Mouse (Mus musculus) embryo, embryonic 10.5 days (tissue): ENCODE results near the gene Tsn.
A peak's percentile ranks its signal among the peaks of the same experiment; 100 is the strongest.

Source experiments
- DNase-seq: peaks from one replicate; pipeline ENCODE4 v3.0.0-alpha.2; 2015; ENCODE audit warnings: low spot score

Gene Tsn

DNA sequence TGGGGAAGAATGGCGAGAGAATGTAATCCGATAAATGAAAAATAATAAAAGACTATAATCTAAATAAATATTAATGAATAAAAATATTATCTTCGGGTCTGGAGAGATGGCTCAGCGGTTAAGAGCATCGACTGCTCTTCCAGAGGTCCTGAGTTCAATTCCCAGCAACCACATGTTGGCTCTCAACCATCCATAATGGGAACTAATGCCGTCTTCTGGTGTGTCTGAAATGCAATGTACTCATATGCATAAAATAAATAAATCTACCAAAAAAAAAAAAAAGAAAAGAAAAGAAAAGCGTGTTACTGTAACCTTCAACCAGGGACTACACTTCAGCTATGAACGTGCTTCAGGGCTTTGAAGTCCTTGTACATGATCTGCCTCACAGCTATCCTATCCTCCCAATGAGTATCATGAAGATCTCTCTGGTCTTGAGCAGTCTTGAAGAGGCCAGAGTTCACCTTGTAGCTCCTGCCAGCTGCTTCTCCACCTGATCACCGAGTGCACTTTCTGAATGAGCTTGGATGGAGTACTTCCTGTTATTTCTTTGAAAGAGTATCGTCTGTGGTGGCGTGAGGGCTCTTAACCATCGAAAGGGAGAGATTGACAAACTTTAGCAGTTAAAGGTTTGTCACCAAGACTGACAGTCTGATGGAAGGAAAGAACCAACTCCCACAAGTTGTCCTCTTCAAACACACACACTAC is at the start of gene Tsn:
Gene Tsn (minus strand): TSS at position 118 of the 705 bp plus-strand sequence.
- peak; percentile 8 for DNase-seq

DNA sequence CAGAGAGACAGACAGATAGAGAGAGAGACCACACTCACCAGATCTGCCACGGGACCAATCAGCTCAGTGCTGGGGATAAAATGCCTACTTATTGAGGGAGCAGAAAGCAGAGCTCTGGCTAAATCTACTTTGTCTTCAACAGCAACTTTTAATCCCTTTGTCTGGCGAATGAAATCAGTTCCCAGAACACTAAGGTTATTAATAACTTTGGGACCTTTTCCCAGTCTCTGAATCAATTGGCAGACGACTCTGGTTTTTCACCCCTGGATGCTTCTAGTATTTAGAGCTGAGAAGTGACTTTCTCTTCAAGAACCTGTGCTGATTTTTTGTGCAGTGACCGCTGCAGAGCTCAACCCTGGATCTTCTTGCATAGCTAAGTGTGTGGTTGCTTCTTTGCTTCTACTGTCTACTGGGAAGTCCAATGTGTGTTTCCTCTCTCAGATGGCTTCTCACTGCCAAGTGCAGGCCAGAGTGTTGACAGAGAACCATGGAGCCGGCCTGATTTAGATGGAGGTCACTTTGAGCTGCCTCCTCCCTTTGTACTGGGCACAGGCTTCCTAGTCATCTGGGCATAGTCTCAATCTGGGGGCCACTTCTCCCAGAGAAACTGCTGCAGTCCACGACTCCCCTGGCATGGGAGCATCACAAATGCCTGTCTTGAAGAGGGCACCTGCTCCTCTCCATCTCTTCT is 47.7 kb upstream of the Tsn start:
- DNase-seq = no peak

GRCm38 (mm10) chr1:118349922-118350321 is 38.4 kb upstream of the Tsn start:
- no peak for DNase-seq

- peak; percentile 29 for DNase-seq
Measured at GRCm38 (mm10) chr1:118343649-118344435, 32.3 kb upstream of the Tsn start.

DNA sequence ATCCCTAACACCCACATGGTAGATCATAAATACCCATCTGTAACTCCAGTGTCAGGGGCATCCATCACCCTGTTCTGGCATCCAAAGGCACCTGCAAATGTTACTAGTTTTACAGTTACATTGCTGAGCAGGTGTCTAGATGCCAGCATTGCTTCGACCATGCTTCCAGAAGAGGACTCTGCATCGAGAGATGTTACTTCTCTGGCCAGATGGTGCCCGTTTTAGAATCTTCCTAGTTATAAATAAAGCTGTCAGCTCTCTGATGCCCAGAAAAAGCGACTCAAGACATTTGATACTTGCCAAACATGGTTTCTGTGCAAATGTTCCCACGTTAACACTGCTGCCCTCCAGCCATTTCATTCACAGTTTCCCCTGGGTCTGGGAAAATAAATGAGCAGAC is 26.4 kb upstream of the Tsn start:
- no peak for DNase-seq

- no peak for DNase-seq
Measured at GRCm38 (mm10) chr1:118335847-118336246, 24.3 kb upstream of the Tsn start.

DNA sequence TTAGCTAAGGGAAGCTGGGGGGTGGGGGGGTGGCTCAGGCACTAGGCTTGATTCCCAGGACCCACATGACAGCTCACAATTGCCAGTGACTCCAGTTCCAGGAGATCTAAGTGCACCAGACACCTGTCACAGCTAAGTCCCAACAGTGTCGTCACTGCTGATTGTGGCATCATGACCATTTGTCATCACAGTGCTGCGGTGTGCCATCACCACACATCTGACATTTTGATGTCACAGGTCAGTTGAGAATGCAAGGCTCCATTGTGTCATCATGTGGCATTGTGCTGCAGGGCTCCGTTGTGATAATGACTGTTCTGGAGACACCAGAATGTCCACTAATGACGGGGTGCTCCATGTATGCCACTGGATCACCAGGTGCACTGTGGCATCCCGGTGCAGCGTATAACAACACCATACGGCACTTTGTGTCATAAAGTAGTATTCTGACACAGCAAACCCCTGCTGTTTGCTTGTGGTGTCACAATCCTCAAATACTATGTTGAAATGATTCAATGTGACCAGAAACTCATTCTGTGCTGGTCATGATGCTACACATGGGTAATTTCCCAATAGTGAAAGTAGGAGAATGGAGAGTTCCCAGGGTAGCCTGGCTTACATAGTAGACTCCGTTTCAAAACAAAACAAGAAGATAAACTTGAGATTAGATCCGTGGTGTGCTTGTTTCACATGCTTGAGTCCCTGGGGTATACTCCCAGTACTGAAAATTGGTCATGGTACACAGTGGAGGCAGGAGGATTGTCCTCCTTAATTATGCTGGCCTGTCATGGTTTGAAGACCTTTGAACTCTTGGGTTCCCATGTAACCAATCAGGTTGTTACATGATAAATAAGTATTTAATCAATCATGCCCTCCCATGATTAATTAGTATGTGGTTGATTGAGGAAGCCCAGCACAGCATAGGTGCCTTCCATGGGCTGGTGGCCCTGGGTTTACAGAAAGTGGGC is 23.5 kb upstream of the Tsn start:
- DNase-seq = no peak

DNA sequence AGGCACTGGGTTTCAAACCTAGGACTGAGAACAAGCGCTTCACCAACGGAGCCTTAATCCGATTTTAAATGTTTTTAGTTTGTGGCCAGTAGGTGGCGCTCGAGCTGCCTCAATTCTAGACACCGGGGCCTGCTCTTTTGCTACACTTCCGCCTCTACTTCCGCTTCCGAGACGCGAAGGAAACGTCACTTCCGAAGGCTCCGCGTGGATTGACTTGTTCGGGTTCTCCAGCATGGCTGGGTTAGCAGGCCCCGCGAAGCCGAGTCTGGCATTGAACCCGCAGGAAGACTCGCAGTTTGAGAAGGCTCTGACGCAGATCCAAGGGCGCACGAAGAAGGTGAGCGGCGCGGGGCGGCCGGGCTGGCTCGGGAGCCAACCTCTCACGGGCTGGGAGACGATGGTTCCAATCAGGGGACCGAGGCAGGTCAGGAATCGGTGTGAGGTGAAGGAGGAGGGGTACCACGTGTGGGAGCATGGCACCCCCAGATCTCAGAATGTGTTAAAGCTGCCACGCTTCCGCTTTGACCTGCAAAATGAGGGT is 10.2 kb upstream of the Tsn start, which contains the start of gene Nifk:
Gene Nifk (plus strand): TSS at position 179 of the 541 bp plus-strand sequence.
- peak; percentile 99 for DNase-seq

DNA sequence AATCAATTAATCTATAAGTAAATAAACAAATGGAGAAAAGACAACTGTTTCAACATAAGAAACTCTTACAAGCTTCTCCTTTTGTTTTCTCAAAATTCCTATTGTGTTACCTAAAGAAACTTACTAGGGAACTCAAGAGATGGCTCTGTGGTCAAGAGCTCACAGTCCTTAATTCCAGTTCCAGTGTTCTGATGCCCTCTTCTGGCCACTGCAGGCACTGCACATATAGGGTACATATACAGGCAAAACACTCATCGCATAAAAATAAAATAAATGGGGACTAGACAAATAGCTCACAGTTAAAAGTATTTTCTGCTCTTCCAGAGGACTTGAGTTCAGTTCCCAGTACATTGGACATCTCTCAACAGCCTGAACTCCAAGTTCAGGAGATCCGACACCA is 9.2 kb upstream of the Tsn start:
- DNase-seq = peak; percentile 46

- peak; percentile 94 for DNase-seq
Measured at GRCm38 (mm10) chr1:118310780-118311621, 538 bp downstream of the Tsn start.

DNA sequence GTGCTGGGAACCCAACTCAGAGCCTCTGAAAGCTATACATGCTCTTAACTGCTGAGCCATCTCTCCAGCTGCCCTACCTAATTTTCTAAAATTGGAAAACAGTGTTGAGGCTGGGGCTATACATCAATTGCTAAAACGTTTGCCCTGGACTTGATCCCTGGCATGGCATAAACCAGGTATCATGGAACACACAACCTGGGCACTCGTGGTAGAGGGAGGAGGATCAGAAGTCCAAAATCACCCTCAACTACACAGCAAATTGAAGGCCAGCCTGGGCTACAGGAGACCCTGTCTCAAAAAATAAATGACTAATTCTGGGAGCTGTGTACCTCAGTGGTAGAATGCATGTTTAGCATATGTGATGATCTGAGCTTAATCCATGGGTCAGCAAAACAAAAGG is 13.8 kb downstream of the Tsn start:
- DNase-seq = no peak

DNA sequence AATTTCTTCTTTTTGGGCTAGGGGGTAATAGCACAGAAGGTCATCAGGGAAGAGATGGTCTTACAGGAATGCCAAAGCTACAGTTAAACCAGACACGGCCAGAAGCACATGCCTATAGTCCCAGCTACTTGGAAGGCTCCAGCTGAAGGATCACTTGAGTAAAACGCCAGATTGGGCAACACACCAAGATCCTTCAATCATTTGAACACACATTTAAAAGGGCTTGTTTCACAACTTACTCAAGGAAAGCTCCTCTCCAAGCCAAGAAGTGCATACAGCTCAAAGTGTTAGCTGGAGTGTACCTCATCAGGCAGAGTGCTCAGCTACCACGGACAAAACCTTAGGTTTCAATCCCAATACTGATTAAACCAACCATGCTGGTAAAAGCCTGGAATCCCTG is 14.9 kb downstream of the Tsn start:
- no peak for DNase-seq

GRCm38 (mm10) chr1:118294826-118295225 is 16.7 kb downstream of the Tsn start:
- no peak for DNase-seq

DNA sequence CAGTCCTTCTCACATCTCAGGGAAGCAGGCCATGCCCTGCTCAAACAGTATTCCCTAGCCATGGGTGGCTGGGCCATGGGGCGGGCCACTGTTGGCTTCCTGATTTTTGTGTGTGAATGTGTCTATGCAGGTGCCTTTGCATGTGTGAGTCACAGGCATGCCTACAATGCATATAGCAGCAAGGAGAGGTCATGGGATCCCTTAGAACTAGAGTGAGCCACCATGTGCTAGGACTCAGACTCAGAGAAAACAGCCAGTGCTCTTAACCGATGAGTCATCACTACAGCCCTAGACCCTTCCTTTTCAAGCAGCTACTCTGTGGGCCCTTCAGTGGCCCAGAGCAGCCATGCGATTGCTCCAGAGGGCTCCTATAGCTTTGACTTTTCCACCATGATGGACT is 17.3 kb downstream of the Tsn start:
- no peak for DNase-seq

DNA sequence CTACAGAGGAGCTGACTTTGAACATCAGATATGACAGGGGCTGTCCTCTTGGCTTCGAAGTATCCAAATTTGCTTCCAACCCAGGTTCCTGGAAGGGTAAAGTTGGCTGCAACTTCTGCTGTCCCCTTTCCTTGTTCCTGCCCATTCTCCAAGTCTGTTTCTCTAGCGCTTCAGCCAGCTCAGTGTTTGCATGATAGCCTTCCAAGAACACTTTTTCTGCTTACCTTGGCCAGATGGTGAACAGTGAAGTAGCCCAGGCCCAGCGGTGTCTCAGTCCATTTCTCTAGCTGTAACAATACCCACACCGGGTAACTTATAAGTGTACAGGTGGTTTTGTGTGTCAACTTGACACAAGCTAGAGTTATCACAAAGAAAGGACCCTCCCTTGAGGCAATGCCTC is 19.2 kb downstream of the Tsn start:
- no peak for DNase-seq

GRCm38 (mm10) chr1:118275139-118275538 is 36.4 kb downstream of the Tsn start:
- DNase-seq = peak; percentile 73

DNA sequence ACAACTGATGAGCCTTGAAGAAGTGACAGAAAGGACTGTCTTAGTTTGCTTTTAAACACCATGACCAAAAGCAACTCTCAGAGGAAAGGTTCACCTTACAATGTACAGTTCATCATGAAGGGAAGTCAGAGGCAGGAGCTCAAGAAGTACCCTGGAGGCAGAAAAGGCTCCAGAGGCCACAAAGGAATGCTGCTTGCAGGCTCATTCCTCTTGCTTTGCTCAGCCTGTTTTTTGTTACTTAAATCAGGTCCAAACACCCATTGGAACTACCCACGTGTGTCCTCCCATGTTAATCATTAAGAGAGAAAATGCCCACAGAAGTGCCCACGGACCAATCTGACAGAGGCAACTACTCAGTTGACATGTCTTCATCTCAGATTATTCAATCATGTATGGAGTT is 59.6 kb downstream of the Tsn start:
- DNase-seq = no peak
